Mouse (Mus musculus): ENCODE results near the gene Tufm.
A peak's percentile ranks its signal among the peaks of the same experiment; 100 is the strongest.

Tufm gene

DNA sequence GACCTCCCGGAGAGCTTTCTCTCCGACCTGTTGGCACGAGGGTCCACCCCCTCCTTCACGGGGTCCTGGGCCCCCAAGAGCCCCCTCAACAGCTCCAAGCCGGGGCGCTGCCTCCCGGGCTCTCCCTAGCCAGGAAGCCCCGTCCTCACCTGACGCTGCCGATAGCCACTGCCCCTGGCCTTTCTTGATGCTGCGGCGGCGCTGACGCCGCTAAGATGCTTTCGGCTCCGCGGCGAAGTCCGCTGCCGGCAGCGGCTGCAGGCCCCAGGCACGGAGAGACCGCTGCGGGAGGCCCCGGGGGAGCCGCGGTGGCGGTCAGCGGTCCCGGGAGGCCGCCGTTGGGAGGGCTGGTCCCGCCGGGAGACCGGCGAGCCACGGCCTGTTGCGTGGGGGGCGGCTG is 15.6 kb downstream of the Tufm start:
- no peak for DNase-seq

DNA sequence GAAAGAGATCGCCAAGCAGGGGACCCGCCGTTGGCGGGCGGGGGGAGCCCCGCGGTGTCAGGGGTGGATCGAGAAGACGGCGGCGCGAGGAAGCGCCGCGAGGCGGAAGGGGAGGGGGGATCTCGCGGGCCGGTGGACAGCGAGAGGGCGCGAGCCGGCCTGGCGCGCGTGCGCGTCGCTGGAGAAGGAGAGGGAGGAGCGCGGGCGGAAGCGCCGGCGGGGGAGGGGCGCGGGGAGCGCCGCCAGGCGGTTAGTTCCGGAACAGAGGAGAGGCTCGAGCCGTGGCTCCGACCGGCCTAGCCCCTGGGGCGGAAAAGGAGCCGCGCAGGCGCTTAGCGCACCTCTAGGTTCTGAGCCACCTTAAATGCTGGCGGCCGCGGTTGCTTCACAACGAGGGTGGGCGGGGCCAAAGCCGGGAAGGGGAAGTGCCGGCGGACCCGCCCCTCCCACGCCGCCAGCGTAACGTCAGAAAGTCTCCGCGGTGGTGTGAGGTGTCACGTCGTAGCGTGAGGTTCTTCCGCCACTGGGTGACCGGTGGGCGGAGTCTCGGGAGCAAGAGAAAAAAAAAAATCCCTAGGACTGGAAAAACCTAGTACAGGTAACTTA is 16.2 kb downstream of the Tufm start, which contains the start of gene Atxn2l:
Gene Atxn2l (minus strand): TSS at position 165 of the 606 bp plus-strand sequence.
- peak; percentile 99 for DNase-seq

DNA sequence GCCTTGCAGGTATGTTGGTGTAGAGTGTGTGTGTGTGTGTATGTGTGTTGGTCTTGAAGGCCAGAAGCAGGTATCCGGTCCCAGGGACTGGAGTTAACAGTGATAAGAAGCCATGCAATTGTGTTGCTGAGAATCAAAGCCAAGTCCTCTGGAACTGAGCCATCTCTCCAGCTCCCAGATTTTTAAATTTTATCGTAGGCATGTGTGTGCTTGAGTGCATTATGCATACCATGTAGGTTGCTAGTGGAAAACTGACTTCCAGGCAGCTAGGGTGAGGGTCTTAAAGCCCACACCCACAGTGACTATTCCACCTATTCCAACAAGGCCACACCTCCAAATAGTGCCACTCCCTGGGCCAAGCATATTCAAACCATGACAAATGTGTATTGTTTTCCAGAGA is 17.8 kb downstream of the Tufm start:
- no peak for DNase-seq

DNA sequence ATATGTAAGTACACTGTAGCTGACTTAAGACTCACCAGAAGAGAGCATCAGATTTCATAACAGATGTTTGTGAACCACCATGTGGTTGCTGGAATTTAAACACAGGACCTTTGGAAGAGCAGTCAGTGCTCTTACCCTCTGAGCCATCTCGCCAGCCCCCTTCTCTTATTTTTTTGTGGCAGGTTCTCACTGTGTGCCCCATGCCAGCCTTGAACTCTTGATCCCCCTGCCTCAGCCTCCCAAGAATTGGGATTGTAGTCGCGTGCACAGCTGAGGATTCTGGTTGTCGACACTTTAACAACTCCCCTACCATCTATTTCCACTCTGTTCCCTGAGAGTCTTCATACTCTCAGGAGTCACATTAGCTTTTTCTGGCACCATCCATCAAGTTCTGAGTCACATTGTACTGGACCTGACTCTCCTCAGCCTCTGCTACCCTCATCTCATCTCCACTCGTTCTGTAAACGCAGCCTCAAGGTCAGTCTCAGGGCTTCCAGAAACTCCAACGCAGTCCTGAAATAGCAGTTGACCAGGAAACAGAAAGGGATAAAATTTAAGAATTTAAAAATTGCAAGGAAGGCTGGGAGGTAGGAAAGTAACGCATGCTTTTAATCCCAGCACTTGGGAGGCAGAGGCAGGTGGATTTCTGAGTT is 20.1 kb downstream of the Tufm start:
- DNase-seq = no peak

DNA sequence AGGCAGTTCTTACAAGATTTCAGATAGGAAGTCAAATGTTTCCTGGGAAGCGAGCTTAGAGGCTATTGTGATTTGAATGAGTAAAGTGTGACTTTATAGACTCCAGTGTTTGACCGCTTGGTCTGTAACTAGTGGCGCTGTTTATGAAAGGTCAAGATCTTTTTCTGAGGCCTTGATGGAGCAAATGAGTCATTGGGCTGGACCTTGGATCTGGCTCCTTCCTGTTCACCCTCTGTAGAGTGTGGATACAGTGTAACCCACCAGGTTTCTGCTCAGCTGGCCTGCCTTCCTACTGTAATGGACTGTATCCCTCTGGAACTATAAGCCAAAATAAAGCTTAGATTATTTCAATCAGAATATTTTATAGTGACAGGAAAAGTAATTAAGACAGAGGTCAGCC is 24.1 kb downstream of the Tufm start:
- no peak for DNase-seq

DNA sequence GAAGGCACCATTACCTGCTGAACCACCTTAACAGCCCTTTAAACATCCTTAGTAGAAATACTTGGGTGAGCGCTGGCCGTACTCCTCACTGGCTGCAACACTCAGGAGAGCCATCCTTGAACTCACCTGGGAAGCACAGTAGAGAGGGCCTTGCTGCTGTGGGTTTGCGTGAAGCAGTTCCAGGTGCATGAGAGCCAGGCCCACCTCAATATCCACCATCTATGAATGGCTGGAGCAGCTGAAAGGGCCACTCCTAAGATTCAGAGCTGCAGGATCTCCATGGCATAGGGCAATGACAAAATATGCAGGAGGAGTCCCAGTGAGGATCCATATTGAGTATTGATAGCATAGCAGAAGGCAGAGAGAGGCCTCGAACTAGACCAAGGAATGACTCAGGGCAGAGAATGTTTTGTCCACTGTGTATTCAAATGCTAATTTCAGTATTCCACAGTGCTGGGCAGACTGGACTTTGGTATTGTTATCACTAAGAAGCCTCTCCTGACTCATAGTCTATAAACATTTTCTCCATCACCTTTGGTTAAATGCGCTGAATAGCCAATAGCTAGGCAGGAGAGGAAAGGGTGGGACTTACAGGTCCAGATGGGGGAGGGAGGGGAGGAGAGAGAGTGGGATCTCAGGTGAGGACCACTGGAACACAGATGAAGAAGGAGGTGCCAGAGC is 31.2 kb downstream of the Tufm start:
- DNase-seq = no peak

DNA sequence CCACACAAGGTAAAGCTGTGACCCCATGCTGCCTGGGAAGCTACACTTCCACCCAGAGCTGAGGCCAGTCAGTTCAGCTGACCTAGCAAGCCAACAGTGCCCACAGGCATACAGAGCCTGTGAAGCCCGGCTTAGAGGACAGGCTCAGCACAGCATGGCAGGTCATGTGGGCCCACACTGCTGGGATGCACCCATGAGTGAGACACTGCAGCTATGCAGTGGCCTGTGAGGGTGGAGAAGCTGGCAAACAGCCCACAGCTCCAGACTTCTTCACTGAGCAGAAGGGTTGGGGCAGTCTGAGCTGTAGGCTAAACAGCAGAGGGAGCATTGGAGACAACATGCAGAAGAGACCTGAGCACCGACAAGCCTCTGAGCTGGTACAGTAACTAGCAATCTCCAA is 32.4 kb downstream of the Tufm start:
- peak; percentile 41 for DNase-seq

DNA sequence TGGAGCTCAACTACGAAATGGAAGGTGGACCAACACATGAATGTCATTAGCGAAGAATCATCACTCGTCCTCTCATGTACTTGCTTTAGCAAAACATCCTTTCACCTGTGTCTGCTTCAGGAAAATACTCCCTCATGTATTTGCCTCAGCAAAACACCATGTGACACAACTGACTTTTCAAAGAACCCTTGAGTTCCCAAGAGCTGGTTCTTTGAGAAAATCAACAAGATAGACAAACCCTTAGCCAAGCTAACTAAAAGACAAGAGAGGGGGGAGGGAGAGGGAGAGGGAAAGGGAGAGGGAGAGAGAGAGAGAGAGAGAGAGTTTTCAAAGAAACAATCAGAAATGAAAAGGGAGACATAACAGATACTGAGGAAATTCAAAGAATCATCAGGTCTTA is 36.2 kb downstream of the Tufm start:
- no peak for DNase-seq

DNA sequence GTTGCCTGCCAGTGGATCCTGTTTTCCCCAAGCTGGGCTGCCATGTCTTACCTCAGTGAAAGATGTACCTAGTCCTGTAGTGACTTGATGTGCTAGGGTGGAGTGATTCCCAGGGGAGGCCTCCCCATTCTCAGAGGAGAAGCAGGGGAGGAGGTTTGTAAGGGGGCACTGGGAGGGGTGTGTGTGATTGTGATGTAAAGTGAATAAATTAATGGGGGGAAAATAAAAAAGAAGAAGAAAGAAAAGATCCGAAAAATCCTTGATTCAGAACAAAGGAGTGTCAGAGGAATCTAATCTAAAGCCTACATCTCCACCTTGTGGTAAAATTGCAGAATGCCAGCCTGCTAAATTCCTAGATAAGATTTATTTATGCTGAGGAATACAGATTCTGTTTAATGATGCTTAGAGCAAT is 41.0 kb downstream of the Tufm start:
- DNase-seq = no peak

DNA sequence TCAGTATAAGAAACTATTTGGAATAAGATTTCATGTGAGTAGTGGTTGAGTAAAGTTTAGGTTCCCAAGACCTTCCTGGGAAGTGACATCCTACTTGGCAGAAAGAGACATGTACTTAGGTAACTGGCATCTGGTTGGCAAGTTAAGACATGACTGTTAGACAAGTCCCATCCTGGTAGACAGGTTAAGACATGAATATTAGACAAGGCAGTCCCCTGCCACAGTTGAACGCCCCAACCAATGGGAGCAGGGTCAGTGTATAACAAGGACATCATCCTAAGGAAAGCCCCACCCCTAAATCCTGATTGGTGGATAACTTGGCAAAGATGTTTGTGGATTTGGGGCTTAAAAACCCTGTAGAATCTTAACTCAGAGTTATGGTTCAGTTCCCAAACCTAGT is 46.3 kb downstream of the Tufm start:
- DNase-seq = no peak

DNA sequence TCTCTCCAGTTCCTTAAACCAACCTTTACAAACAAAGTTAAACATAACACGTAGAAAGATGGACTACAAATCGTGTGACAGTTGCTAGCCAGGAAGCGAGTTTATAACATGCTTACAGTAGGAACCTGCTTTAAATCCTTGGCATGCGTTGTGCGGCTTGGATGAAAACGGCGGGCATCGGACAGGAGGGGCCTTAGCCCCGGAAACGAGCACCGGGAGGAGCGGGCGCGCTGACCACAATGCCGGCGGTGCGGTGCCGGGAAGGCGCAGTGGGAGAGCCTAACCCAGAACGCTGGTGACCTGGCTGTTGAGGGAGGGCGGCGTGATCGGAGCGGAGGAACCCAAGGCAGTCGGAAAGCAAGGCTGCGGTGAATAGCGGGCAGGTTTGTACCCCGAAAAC is 48.6 kb downstream of the Tufm start:
- no peak for DNase-seq

DNA sequence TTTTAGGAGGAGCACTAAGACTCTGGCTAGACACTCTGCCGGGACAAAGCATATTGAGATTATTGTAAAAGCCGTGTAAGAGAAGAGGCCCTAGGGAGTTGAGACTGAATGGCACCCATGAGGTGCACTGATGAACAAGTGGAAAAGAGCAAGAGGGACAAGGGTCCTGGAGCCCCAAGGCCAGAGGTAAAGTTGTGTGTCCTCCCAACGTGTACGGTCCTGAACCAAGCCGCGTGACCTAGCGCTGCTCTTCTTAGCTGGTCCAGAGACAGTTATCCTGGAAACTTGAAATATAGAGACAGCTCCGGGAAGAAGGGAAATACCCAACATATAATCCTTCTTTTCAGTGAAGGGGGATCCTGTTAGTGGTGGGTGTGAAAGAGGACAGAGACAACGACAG is 49.3 kb downstream of the Tufm start:
- DNase-seq = no peak

DNA sequence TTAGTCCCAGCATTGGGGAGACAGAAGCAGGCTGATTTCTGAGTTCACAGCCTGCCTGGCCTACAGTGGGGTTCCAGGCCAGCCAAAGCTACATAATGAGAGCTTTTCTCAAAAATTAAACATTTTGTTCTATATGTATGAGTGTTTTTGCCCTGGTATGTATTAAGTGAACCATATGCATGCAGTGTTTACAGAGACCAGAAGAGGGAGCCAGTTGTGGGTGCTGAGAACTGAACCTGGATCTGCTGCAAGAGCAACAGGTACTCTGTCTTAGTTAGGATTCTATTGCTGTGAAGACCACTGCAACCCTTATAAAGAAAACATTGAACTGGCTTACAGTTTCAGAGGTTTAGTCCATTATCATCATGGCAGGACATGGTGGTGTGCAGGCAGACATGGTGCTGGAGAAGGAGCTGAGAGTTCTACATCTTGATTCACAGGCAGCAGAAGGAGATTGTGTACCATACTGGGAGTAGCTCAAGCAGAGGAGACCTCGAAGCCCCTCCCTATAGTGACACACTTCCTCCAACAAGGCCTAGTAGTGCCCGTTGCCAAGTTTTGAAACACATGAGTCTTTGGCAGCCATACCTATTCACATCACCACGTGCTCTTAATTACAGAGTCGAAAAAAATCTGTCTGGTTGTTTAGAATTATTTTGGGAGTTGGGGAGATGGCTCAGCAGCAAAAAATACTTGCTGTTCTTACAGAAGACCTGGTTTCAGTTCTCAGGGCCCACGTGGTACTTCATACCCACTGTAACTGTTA is 50.8 kb downstream of the Tufm start:
- peak; percentile 59 for DNase-seq

Data from layer of hippocampus, adult 9-11 months (tissue).